Mouse (Mus musculus): Measurements from ENCODE around the gene Kxd1. TPM values are rescaled to one million over a fixed set of nuclear protein-coding genes. Genes with fewer than 3 reads are reported as not detected.
"Not testable (repeated sequence)": the region's sequence is repeated elsewhere in the genome, so short reads cannot be mapped to it uniquely, and the experiment has no call there.

Gene Kxd1
- total RNA-seq, 4 experiments from 2014 or later, result 97.9 to 114 (median 103) TPM

GRCm38 (mm10) chr8:70517940-70518643, 9.7 kb downstream of the Kxd1 start:
- no peak for DNase-seq (ENCODE audit: low spot score)

- DNase-seq (ENCODE audit: low spot score), result no peak
Observed at GRCm38 (mm10) chr8:70513441-70513840, 14.3 kb downstream of the Kxd1 start.

- no peak for DNase-seq (ENCODE audit: low spot score)
Observed at GRCm38 (mm10) chr8:70512253-70512903, 15.4 kb downstream of the Kxd1 start.

- no peak for DNase-seq (ENCODE audit: low spot score)
Observed at GRCm38 (mm10) chr8:70511770-70512169, 16.0 kb downstream of the Kxd1 start.

GRCm38 (mm10) chr8:70511174-70511573, 16.6 kb downstream of the Kxd1 start:
- DNase-seq (ENCODE audit: low spot score), result not testable (repeated sequence)

- DNase-seq (ENCODE audit: low spot score), result peak; percentile 96
Observed at GRCm38 (mm10) chr8:70510228-70510915, 17.4 kb downstream of the Kxd1 start, which contains the start of gene Uba52. TSS of gene Uba52 (minus strand) at chr8:70510801.

GRCm38 (mm10) chr8:70509281-70509952, 18.3 kb downstream of the Kxd1 start:
- DNase-seq (ENCODE audit: low spot score), result no peak

- DNase-seq (ENCODE audit: low spot score), result no peak
Observed at GRCm38 (mm10) chr8:70507027-70507393, 20.7 kb downstream of the Kxd1 start.

GRCm38 (mm10) chr8:70506328-70507026, 21.3 kb downstream of the Kxd1 start, which contains the start of gene Rex1bd:
TSS of gene Rex1bd (minus strand) at chr8:70506752.
- peak; percentile 88 for DNase-seq (ENCODE audit: low spot score)

- DNase-seq (ENCODE audit: low spot score), result no peak
Observed at GRCm38 (mm10) chr8:70505698-70506327, 21.9 kb downstream of the Kxd1 start.

GRCm38 (mm10) chr8:70504851-70505250, 22.9 kb downstream of the Kxd1 start:
- peak; percentile 83 for DNase-seq (ENCODE audit: low spot score)

GRCm38 (mm10) chr8:70504291-70504716, 23.5 kb downstream of the Kxd1 start:
- peak; percentile 58 for DNase-seq (ENCODE audit: low spot score)

- peak; percentile 63 for DNase-seq (ENCODE audit: low spot score)
Observed at GRCm38 (mm10) chr8:70503062-70503750, 24.6 kb downstream of the Kxd1 start.

- no peak for DNase-seq (ENCODE audit: low spot score)
Observed at GRCm38 (mm10) chr8:70502540-70502939, 25.2 kb downstream of the Kxd1 start.

- DNase-seq (ENCODE audit: low spot score), result no peak
Observed at GRCm38 (mm10) chr8:70501820-70502529, 25.8 kb downstream of the Kxd1 start.

- DNase-seq (ENCODE audit: low spot score), result no peak
Observed at GRCm38 (mm10) chr8:70500386-70501301, 27.1 kb downstream of the Kxd1 start.

GRCm38 (mm10) chr8:70495771-70496062, 32.0 kb downstream of the Kxd1 start:
- no peak for DNase-seq (ENCODE audit: low spot score)

- no peak for DNase-seq (ENCODE audit: low spot score)
Observed at GRCm38 (mm10) chr8:70495001-70495770, 32.6 kb downstream of the Kxd1 start.
